Mouse (Mus musculus) hindbrain, embryonic 14.5 days (tissue): ENCODE measurements around the gene Ndufaf2. TPM values are rescaled to one million over a fixed set of nuclear protein-coding genes. Genes with fewer than 3 reads are reported as not detected.

Source experiments
- ATAC-seq: fragments of 200-750 bp; cut with Nextera tagmentation; 2 replicates; pipeline ENCODE4 v1.8.0; 2017; ENCODE audit warnings: moderate number of reproducible peaks, mild to moderate bottlenecking, moderate TSS enrichment, moderate library complexity; ENCODE audit not compliant: low FRiP score
- DNase-seq: peaks from one replicate; pipeline ENCODE4 v3.0.0-alpha.2; 2015; ENCODE audit warnings: low spot score
- H3K27ac ChIP-seq: fragments of 300-500 bp; sonication (generic); 2 replicates; pipeline ENCODE4 v1.5.1; 2014; ENCODE audit warnings: mild to moderate bottlenecking, moderate library complexity
- H3K27me3 ChIP-seq: fragments of 300-500 bp; sonication (generic); 2 replicates; pipeline ENCODE4 v1.6.1; 2014; ENCODE audit warnings: mild to moderate bottlenecking, low read length, mixed read lengths; ENCODE audit not compliant: control insufficient read depth, insufficient read depth
- H3K36me3 ChIP-seq: fragments of 300-500 bp; sonication (generic); replicated peaks from 2 replicates; pipeline ENCODE4 v1.6.1; 2014; ENCODE audit not compliant: control insufficient read depth, insufficient read depth
- H3K4me1 ChIP-seq: fragments of 300-500 bp; sonication (generic); replicated peaks from 2 replicates; pipeline ENCODE4 v1.6.1; 2014; ENCODE audit warnings: antibody characterized with exemption, low read length, mixed read lengths; ENCODE audit not compliant: control insufficient read depth, insufficient read depth
- H3K4me2 ChIP-seq: fragments of 300-500 bp; sonication (generic); replicated peaks from 2 replicates; pipeline ENCODE4 v1.6.1; 2014; ENCODE audit warnings: mild to moderate bottlenecking, moderate library complexity
- H3K4me3 ChIP-seq: fragments of 300-500 bp; sonication (generic); replicated peaks from 2 replicates; pipeline ENCODE4 v1.5.1; 2014; ENCODE audit warnings: mild to moderate bottlenecking, low read length
- H3K9ac ChIP-seq: fragments of 300-500 bp; sonication (generic); 2 replicates; pipeline ENCODE4 v1.6.1; 2014
- H3K9me3 ChIP-seq: fragments of 300-500 bp; sonication (generic); 2 replicates; pipeline ENCODE4 v1.6.1; 2016; ENCODE audit warnings: low read length; ENCODE audit not compliant: control insufficient read depth
- WGBS: fragments of 180-500 bp; shearing (Covaris S2); extraction: QIAGEN DNeasy Blood & Tissue Kit; methylation state at CpG from one replicate; pipeline ENCODE4 v1.1.7; 2014; 5-methylcytosine and 5-hydroxymethylcytosine counted together
- polyA plus RNA-seq: library from polyadenylated mRNA; unstranded; fragments of >200 nt; fragmentation: Nextera tagmentation; extraction: Ambion mirVana; gene quantifications from 2 replicates; pipeline ENCODE4 v1.2.1, GENCODE M21; 2014

The Ndufaf2 gene
- polyA plus RNA-seq, 1 experiment from 2014 or later: 68.5 TPM

- 98% methylated on average over 3 of the region's 3 CpGs for WGBS
Observed at GRCm38 (mm10) chr13:107996301-107996700, 162.1 kb downstream of the Ndufaf2 start.

GRCm38 (mm10) chr13:107995211-107995610 is 163.2 kb downstream of the Ndufaf2 start:
- H3K9me3 ChIP-seq: no peaks in the 10 kb centered on the region
- H3K27ac ChIP-seq: no peak overlapping the region
- no peaks in the 10 kb centered on the region for H3K4me1 ChIP-seq
- 40% methylated on average over 7 of the region's 7 CpGs for WGBS
- H3K4me3 ChIP-seq: no peak overlapping the region
- DNase-seq (no peak), ATAC-seq (no peak)
- no peak overlapping the region for H3K4me2 ChIP-seq
- H3K27me3 ChIP-seq: no peaks in the 10 kb centered on the region
- no peak overlapping the region for H3K9ac ChIP-seq
- no peaks in the 10 kb centered on the region for H3K36me3 ChIP-seq

More at GRCm38 (mm10) chr13:107996301-107996700, 162.1 kb downstream of the Ndufaf2 start:
- H3K4me3 ChIP-seq: no peak overlapping the region
- DNase-seq (no peak), ATAC-seq (no peak)
- H3K36me3 ChIP-seq: no peaks in the 10 kb centered on the region
- H3K9ac ChIP-seq: no peak overlapping the region
- H3K4me2 ChIP-seq: no peak overlapping the region
- no peaks in the 10 kb centered on the region for H3K27me3 ChIP-seq
- no peaks in the 10 kb centered on the region for H3K4me1 ChIP-seq
- no peak overlapping the region for H3K27ac ChIP-seq
- no peaks in the 10 kb centered on the region for H3K9me3 ChIP-seq

- no peak for ATAC-seq
Observed at GRCm38 (mm10) chr13:107992573-107992972, 165.8 kb downstream of the Ndufaf2 start.

GRCm38 (mm10) chr13:107984641-107985040 is 173.8 kb downstream of the Ndufaf2 start:
- Histone ChIP-seq H3K36me3 (no peaks in the 10 kb centered on the region), H3K4me1 (no peaks in the 10 kb centered on the region), H3K27ac (no peak overlapping the region), H3K27me3 (no peaks in the 10 kb centered on the region), H3K4me3 (no peak overlapping the region), H3K9me3 (no peaks in the 10 kb centered on the region), H3K9ac (no peak overlapping the region), H3K4me2 (no peak overlapping the region)
- DNase-seq: no peak
- ATAC-seq: no peak
- WGBS: 88% methylated on average over 5 of the region's 5 CpGs

More at GRCm38 (mm10) chr13:107992573-107992972, 165.8 kb downstream of the Ndufaf2 start:
- DNase-seq: no peak
- Histone ChIP-seq H3K36me3 (no peaks in the 10 kb centered on the region), H3K27ac (no peak overlapping the region), H3K4me3 (no peak overlapping the region), H3K4me2 (no peak overlapping the region), H3K27me3 (no peaks in the 10 kb centered on the region), H3K9me3 (no peaks in the 10 kb centered on the region), H3K9ac (no peak overlapping the region), H3K4me1 (no peaks in the 10 kb centered on the region)
- 71% methylated on average over 1 of the region's 1 CpGs for WGBS

- H3K27ac ChIP-seq: no peak overlapping the region
- no peak for ATAC-seq
- no peaks in the 10 kb centered on the region for H3K27me3 ChIP-seq
- DNase-seq: no peak
- no peak overlapping the region for H3K4me2 ChIP-seq
- 95% methylated on average over 5 of the region's 5 CpGs for WGBS
- no peak overlapping the region for H3K4me3 ChIP-seq
- no peak overlapping the region for H3K9ac ChIP-seq
- H3K36me3 ChIP-seq: no peaks in the 10 kb centered on the region
- H3K4me1 ChIP-seq: no peaks in the 10 kb centered on the region
- no peaks in the 10 kb centered on the region for H3K9me3 ChIP-seq
Observed at GRCm38 (mm10) chr13:107984186-107984585, 174.2 kb downstream of the Ndufaf2 start.

GRCm38 (mm10) chr13:107983231-107983847 is 175.1 kb downstream of the Ndufaf2 start:
- Histone ChIP-seq H3K27ac (no peak overlapping the region), H3K27me3 (no peaks in the 10 kb centered on the region), H3K4me2 (no peak overlapping the region), H3K4me3 (no peak overlapping the region), H3K9ac (no peak overlapping the region), H3K4me1 (no peaks in the 10 kb centered on the region), H3K9me3 (no peaks in the 10 kb centered on the region), H3K36me3 (no peaks in the 10 kb centered on the region)
- no peak for DNase-seq
- no peak for ATAC-seq
- WGBS: 93% methylated on average over 6 of the region's 6 CpGs

- Histone ChIP-seq H3K27ac (no peak overlapping the region), H3K4me2 (no peak overlapping the region), H3K27me3 (no peaks in the 10 kb centered on the region), H3K36me3 (no peaks in the 10 kb centered on the region), H3K4me1 (no peaks in the 10 kb centered on the region), H3K9me3 (no peaks in the 10 kb centered on the region), H3K4me3 (no peak overlapping the region), H3K9ac (no peak overlapping the region)
- no peak for ATAC-seq
- no peak for DNase-seq
- WGBS: 96% methylated on average over 6 of the region's 6 CpGs
Observed at GRCm38 (mm10) chr13:107979461-107979860, 179.0 kb downstream of the Ndufaf2 start.

GRCm38 (mm10) chr13:107976886-107977656 is 181.4 kb downstream of the Ndufaf2 start:
- WGBS: 90% methylated on average over 16 of the region's 16 CpGs
- no peaks in the 10 kb centered on the region for H3K27me3 ChIP-seq
- H3K9me3 ChIP-seq: no peaks in the 10 kb centered on the region
- no peak overlapping the region for H3K9ac ChIP-seq
- H3K4me3 ChIP-seq: no peak overlapping the region
- DNase-seq (no peak), ATAC-seq (no peak)
- no peaks in the 10 kb centered on the region for H3K36me3 ChIP-seq
- no peak overlapping the region for H3K4me2 ChIP-seq
- no peak overlapping the region for H3K27ac ChIP-seq
- H3K4me1 ChIP-seq: no peaks in the 10 kb centered on the region

GRCm38 (mm10) chr13:107972451-107972850 is 186.0 kb downstream of the Ndufaf2 start:
- WGBS: 88% methylated on average over 4 of the region's 4 CpGs
- DNase-seq (no peak), ATAC-seq (no peak)
- H3K27ac ChIP-seq: no peak overlapping the region
- no peak overlapping the region for H3K9ac ChIP-seq
- H3K4me2 ChIP-seq: no peak overlapping the region
- H3K4me1 ChIP-seq: peaks cover 8% of the 10 kb centered on the region; the same call in 1 of the 2 replicates
- no peaks in the 10 kb centered on the region for H3K36me3 ChIP-seq
- H3K27me3 ChIP-seq: no peaks in the 10 kb centered on the region
- H3K9me3 ChIP-seq: no peaks in the 10 kb centered on the region
- no peak overlapping the region for H3K4me3 ChIP-seq
